Mouse (Mus musculus): ENCODE measurements around the gene Cdk18. TPM values are rescaled to one million over a fixed set of nuclear protein-coding genes. Genes with fewer than 3 reads are reported as not detected.

Gene Cdk18
- total and polyA plus RNA-seq, 3 experiments, result 0.02 to 0.33 TPM; not detected in 1

GRCm38 (mm10) chr1:132138576-132139415, 688 bp downstream of the Cdk18 start:
- TF ChIP-seq GATA2 (IDR thresholded peaks at IDR 0.05; ENCODE audit: borderline replicate concordance, low read depth, low read length), result no peak
- no peak for TF ChIP-seq POLR2AphosphoS5 (IDR thresholded peaks at IDR 0.05; ENCODE audit: insufficient replicate concordance, low read depth, low read length)
- TF ChIP-seq TAL1 (conservative IDR thresholded peaks at IDR 0.05; ENCODE audit: low read depth, low read length), result no peak
- TF ChIP-seq CTCF (IDR thresholded peaks at IDR 0.05; ENCODE audit: low read depth, low read length), result no peak
- no peak for TF ChIP-seq GATA1 (IDR thresholded peaks at IDR 0.05; ENCODE audit: borderline replicate concordance, low read length)
- Histone ChIP-seq H3K27me3 (ENCODE audit: insufficient read depth, low read length) (peaks cover 43% of the 10 kb centered on the region), H3K36me3 (replicated peaks) (no peaks in the 10 kb centered on the region), H3K4me1 (ENCODE audit: insufficient read depth, low read depth, low read length) (no peaks in the 10 kb centered on the region), H3K4me3 (ENCODE audit: low read depth, low read length) (no peak overlapping the region), H3K9me3 (replicated peaks) (no peaks in the 10 kb centered on the region)
- DNase-seq (ENCODE audit: low spot score), result no peak
- no peak for ATAC-seq (ENCODE audit: extremely low read depth, insufficient number of reproducible peaks, low FRiP score, poor library complexity, severe bottlenecking)

DNA sequence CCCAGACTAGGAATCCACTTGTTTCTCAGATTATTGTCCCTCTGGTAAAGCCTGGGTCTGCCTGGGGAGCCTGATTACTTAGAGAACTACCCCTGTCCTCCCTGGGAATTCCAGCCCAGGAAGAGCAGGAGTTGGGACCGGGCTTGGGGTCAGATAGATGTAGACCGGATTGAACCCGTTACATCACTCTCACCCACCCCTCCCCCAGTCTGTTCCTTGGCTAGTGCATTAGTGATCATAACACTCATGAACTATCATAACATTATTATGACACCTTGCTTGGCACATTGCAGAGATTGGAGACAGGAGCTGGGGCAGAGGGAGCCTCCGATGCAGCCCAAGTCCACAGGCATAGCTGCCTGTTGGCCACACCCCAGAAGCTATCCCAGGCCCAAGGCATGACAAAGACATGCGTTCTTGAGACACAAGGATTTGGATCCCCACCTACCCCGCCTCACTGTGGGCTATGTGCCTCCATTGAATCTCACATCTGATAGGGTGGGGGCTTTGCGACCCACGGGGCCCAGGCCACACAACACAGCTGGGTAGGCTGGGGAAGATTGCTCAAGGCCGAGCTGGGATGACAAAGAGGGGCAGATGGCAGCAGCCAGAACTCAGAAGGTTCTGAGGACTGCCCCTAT, 1.4 kb downstream of the Cdk18 start:
- ATAC-seq (ENCODE audit: extremely low read depth, insufficient number of reproducible peaks, low FRiP score, poor library complexity, severe bottlenecking), result no peak
- no peaks in the 10 kb centered on the region for H3K4me1 ChIP-seq (ENCODE audit: insufficient read depth, low read depth, low read length)
- no peaks in the 10 kb centered on the region for H3K9me3 ChIP-seq (replicated peaks)
- no peak overlapping the region for H3K4me3 ChIP-seq (ENCODE audit: low read depth, low read length)
- H3K36me3 ChIP-seq (replicated peaks), result no peaks in the 10 kb centered on the region
- peaks cover 39% of the 10 kb centered on the region for H3K27me3 ChIP-seq (ENCODE audit: insufficient read depth, low read length)
- no peak for DNase-seq (ENCODE audit: low spot score)
- TF ChIP-seq GATA1 (IDR thresholded peaks at IDR 0.05; ENCODE audit: borderline replicate concordance, low read length), result no peak
- no peak for TF ChIP-seq TAL1 (conservative IDR thresholded peaks at IDR 0.05; ENCODE audit: low read depth, low read length)

GRCm38 (mm10) chr1:132136847-132137246, 2.6 kb downstream of the Cdk18 start:
- Histone ChIP-seq H3K36me3 (replicated peaks) (no peaks in the 10 kb centered on the region), H3K27me3 (ENCODE audit: insufficient read depth, low read length) (peaks cover 32% of the 10 kb centered on the region), H3K4me1 (ENCODE audit: insufficient read depth, low read depth, low read length) (no peaks in the 10 kb centered on the region), H3K4me3 (ENCODE audit: low read depth, low read length) (no peak overlapping the region), H3K9me3 (replicated peaks) (no peaks in the 10 kb centered on the region)
- no peak for TF ChIP-seq GATA2 (IDR thresholded peaks at IDR 0.05; ENCODE audit: borderline replicate concordance, low read depth, low read length)
- TF ChIP-seq TAL1 (conservative IDR thresholded peaks at IDR 0.05; ENCODE audit: low read depth, low read length), result no peak
- TF ChIP-seq CTCF (IDR thresholded peaks at IDR 0.05; ENCODE audit: low read depth, low read length), result no peak
- TF ChIP-seq POLR2AphosphoS5 (IDR thresholded peaks at IDR 0.05; ENCODE audit: insufficient replicate concordance, low read depth, low read length), result no peak
- no peak for TF ChIP-seq GATA1 (IDR thresholded peaks at IDR 0.05; ENCODE audit: borderline replicate concordance, low read length)
- DNase-seq (ENCODE audit: low spot score) (no peak), ATAC-seq (ENCODE audit: extremely low read depth, insufficient number of reproducible peaks, low FRiP score, poor library complexity, severe bottlenecking) (no peak)

DNA sequence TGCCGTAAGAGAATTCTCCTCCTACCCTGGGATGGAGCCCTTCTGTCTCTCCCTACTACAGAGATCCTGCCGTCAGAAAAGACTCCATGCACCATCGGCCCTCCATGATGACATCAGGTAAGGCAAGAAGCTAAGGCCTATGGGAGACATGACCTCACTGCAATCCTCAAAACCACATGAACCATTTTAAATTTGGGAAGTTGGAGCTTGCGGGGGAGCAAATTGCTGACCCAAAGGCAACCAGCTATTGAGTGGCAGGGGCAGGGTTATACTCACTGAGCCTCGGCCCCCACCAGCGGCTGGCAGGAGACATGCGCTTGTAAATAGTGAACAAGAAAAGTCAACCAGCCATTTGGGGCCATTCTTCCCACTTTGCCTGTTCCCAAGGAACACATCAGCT, 3.9 kb downstream of the Cdk18 start:
- no peak for DNase-seq (ENCODE audit: low spot score)
- H3K27me3 ChIP-seq (ENCODE audit: insufficient read depth, low read length), result peaks cover 27% of the 10 kb centered on the region
- TF ChIP-seq POLR2AphosphoS5 (IDR thresholded peaks at IDR 0.05; ENCODE audit: insufficient replicate concordance, low read depth, low read length) (no peak), GATA1 (IDR thresholded peaks at IDR 0.05; ENCODE audit: borderline replicate concordance, low read length) (no peak), TAL1 (conservative IDR thresholded peaks at IDR 0.05; ENCODE audit: low read depth, low read length) (no peak)
- ATAC-seq (ENCODE audit: extremely low read depth, insufficient number of reproducible peaks, low FRiP score, poor library complexity, severe bottlenecking), result no peak
- H3K4me1 ChIP-seq (ENCODE audit: insufficient read depth, low read depth, low read length), result no peaks in the 10 kb centered on the region
- H3K9me3 ChIP-seq (replicated peaks), result peaks cover 4% of the 10 kb centered on the region; the same call in 1 of the 2 replicates
- H3K36me3 ChIP-seq (replicated peaks), result no peaks in the 10 kb centered on the region
- no peak overlapping the region for H3K4me3 ChIP-seq (ENCODE audit: low read depth, low read length)

- Histone ChIP-seq H3K27me3 (ENCODE audit: insufficient read depth, low read length) (peaks cover 35% of the 10 kb centered on the region), H3K36me3 (replicated peaks) (no peaks in the 10 kb centered on the region), H3K4me3 (ENCODE audit: low read depth, low read length) (no peak overlapping the region), H3K9me3 (replicated peaks) (peaks cover 4% of the 10 kb centered on the region; the same call in 1 of the 2 replicates), H3K4me1 (ENCODE audit: insufficient read depth, low read depth, low read length) (peaks cover 7% of the 10 kb centered on the region)
- ATAC-seq (ENCODE audit: extremely low read depth, insufficient number of reproducible peaks, low FRiP score, poor library complexity, severe bottlenecking) (no peak), DNase-seq (ENCODE audit: low spot score) (no peak)
- no peak for TF ChIP-seq POLR2AphosphoS5 (IDR thresholded peaks at IDR 0.05; ENCODE audit: insufficient replicate concordance, low read depth, low read length)
- TF ChIP-seq TAL1 (conservative IDR thresholded peaks at IDR 0.05; ENCODE audit: low read depth, low read length), result no peak
- TF ChIP-seq GATA2 (IDR thresholded peaks at IDR 0.05; ENCODE audit: borderline replicate concordance, low read depth, low read length), result no peak
Observed at GRCm38 (mm10) chr1:132128311-132128710, 11.2 kb downstream of the Cdk18 start.

GRCm38 (mm10) chr1:132125803-132126405, 13.6 kb downstream of the Cdk18 start:
- ATAC-seq (ENCODE audit: extremely low read depth, insufficient number of reproducible peaks, low FRiP score, poor library complexity, severe bottlenecking), result 0 out of 2 replicates have a peak, but pooled peaks have one; percentile 38
- Histone ChIP-seq H3K4me3 (ENCODE audit: low read depth, low read length) (no peak overlapping the region), H3K36me3 (replicated peaks) (no peaks in the 10 kb centered on the region)

More at GRCm38 (mm10) chr1:132125803-132126405, 13.6 kb downstream of the Cdk18 start:
- Histone ChIP-seq H3K4me1 (ENCODE audit: insufficient read depth, low read depth, low read length) (peaks cover 7% of the 10 kb centered on the region), H3K27me3 (ENCODE audit: insufficient read depth, low read length) (peaks cover 47% of the 10 kb centered on the region), H3K9me3 (replicated peaks) (no peaks in the 10 kb centered on the region)
- DNase-seq (ENCODE audit: low spot score), result no peak
- TF ChIP-seq GATA2 (IDR thresholded peaks at IDR 0.05; ENCODE audit: borderline replicate concordance, low read depth, low read length) (no peak), GATA1 (IDR thresholded peaks at IDR 0.05; ENCODE audit: borderline replicate concordance, low read length) (no peak), POLR2AphosphoS5 (IDR thresholded peaks at IDR 0.05; ENCODE audit: insufficient replicate concordance, low read depth, low read length) (no peak), TAL1 (conservative IDR thresholded peaks at IDR 0.05; ENCODE audit: low read depth, low read length) (no peak), CTCF (IDR thresholded peaks at IDR 0.05; ENCODE audit: low read depth, low read length) (no peak)

All from G1E (cell line).